Mouse (Mus musculus): Measurements from ENCODE around the gene Abcb10.
A peak's percentile ranks its signal among the peaks of the same experiment; 100 is the strongest.
"Not testable (repeated sequence)": the region's sequence is repeated elsewhere in the genome, so short reads cannot be mapped to it uniquely, and the experiment has no call there.

Gene Abcb10

GRCm38 (mm10) chr8:123982826-123983400 is at the start of gene Abcb10:
Gene Abcb10, minus strand, starts transcription at chr8:123983122.
- ATAC-seq (ENCODE audit: insufficient number of reproducible peaks, low FRiP score, low TSS enrichment) = peak; percentile 71

DNA sequence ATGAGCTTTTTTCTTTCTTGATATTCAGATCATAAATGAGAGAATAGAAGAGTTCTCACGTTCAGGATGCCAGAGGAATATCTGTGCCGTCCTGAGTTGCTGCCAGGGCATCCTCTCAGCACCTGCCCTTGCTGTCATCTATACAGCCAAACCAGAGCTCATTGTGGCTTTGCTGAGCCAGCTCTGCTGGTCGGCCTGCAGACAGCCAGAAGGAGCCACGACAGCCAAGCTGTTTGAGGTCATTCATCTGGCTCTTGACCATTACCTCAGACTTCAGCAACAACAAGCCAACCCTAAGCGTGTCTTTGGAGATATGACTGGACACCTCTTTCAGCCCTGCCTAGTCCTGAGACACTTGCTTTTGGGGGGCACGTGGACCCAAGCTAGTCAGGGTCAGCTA is 44.9 kb upstream of the Abcb10 start:
- ATAC-seq (ENCODE audit: insufficient number of reproducible peaks, low FRiP score, low TSS enrichment) = peak; percentile 82

DNA sequence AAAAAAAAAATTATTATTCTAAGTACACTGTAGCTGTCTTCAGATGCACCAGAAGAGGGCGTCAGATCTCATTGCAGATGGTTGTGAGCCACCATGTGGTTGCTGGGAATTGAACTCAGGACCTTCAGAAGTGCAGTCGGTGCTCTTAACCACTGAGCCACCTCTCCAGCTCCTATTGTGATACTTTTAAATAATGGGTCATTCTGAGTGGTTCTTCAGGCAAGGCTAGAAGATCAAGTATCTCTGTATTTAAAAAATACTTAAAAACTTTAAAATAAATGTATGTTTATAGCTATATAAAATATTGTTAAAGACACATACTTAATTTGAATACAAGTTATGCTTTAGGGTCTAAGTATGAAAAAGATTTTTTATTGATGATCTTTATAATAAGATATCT is 43.3 kb upstream of the Abcb10 start:
- not testable (repeated sequence) for ATAC-seq (ENCODE audit: insufficient number of reproducible peaks, low FRiP score, low TSS enrichment)

GRCm38 (mm10) chr8:124021237-124022227 is 38.6 kb upstream of the Abcb10 start, which contains the start of the genes Taf5l and Urb2:
Gene Taf5l, minus strand, starts transcription at chr8:124021397.
Gene Urb2, plus strand, starts transcription at chr8:124021508.
- ATAC-seq (ENCODE audit: insufficient number of reproducible peaks, low FRiP score, low TSS enrichment) = peak; percentile 90

DNA sequence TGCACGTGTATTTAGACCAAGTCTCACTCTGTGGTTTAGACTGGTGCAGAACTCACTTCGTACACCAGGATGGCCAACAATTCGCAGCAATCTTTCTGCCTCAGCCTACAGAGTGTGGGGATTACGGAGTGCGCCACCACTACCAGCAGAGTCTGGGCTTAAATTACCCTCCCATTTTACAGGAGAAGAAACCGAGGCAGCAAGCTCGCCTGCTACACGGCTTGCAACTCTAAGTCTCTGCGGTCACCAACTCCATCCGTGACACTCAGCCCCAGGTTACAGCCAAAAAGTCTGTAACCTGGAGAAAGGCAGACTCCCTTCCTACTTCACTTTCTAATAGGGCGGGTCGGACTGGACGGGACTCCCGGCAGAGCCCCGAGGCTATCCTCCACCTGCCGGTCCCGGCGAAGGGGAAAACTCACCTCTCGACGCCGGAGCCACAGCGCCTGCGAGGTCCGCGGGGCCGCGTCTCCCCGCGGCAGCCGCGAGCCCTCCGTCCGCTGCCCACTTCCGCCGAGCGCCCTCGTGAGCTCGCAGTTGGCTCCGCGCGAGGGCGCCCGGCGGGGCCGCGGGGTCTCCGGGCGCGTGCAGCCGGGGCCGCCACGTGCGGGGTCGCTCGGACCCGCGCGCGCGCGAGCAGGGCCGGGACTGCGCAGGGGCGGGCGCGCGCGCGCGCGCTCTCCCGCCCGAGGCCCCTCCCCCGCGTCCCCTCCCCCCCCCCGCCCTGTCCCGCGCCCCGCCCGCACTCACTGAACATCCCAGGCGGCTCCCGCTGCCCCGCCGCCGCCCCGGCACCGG is 37.7 kb upstream of the Abcb10 start:
- ATAC-seq (ENCODE audit: insufficient number of reproducible peaks, low FRiP score, low TSS enrichment) = peak; percentile 42; the same call in 1 of the 2 replicates

- ATAC-seq (ENCODE audit: insufficient number of reproducible peaks, low FRiP score, low TSS enrichment) = no peak
Observed at GRCm38 (mm10) chr8:124019782-124020181, 36.9 kb upstream of the Abcb10 start.

DNA sequence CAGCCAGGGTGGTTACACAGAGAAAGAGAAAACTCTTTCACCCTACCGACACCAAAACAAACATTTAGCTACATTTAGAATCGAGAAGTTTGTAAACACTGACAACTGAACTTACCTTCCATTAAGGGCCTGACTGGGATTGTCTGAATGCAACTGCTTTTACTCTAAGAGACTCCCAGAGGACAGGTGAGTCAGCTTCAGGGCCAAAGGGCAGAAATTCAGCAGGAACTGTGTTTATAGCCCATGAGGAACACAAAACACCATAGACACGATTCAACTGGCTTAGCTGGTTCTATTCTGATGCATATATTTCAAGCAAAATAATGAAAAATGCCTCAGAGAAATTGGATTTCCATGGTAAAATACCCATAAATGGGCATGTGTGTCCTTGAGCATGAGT is 31.8 kb upstream of the Abcb10 start:
- no peak for ATAC-seq (ENCODE audit: insufficient number of reproducible peaks, low FRiP score, low TSS enrichment)

- not testable (repeated sequence) for ATAC-seq (ENCODE audit: insufficient number of reproducible peaks, low FRiP score, low TSS enrichment)
Observed at GRCm38 (mm10) chr8:124014299-124014698, 31.4 kb upstream of the Abcb10 start.

- ATAC-seq (ENCODE audit: insufficient number of reproducible peaks, low FRiP score, low TSS enrichment) = no peak
Observed at GRCm38 (mm10) chr8:124011989-124012586, 29.2 kb upstream of the Abcb10 start.

DNA sequence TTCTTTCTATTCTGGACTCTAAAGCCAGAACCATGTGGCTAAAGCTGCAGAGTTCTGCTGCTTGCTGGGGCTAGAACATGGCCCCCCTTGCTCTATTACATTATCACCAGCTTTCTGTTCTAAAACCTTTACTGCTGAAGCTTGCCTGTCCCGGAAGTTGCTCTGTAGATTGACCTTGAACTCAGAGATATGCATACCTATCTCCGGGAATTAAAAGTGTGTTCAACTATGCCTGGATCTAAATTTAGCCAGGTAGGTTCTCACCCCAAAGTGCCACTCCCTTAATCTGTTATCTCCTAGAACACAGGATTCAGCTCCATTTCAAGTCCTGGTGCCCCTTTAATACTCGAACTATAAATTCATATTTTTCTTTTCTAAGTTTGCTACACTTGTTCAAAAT is 28.7 kb upstream of the Abcb10 start:
- no peak for ATAC-seq (ENCODE audit: insufficient number of reproducible peaks, low FRiP score, low TSS enrichment)

- ATAC-seq (ENCODE audit: insufficient number of reproducible peaks, low FRiP score, low TSS enrichment) = no peak
Observed at GRCm38 (mm10) chr8:124007829-124008228, 24.9 kb upstream of the Abcb10 start.

DNA sequence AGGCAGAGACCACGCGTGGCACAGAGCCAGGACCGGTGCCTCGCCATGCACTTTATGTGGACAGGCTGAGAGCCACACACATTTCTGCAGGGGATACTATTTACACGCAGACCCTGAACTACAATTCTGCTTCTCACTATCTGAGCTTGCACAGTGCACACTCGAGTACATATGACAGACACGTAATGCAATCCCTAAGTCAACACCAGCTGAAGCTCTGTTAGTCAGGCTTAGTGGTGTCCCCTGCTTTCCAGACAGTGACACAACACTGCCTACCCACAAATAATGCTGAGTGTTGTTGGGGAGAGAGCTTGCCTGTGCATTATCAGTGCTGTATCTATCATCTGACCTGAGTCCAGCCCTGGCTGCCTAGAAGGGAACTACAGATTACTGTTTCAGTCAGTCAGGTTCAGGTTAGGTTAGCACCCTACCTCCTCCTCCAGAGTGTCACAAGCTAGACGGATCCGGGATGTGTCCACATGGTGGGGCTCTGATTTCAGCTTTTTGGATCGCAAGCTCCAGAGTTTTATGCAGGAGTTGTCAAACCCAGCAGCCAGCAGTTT is 19.7 kb upstream of the Abcb10 start:
- no peak for ATAC-seq (ENCODE audit: insufficient number of reproducible peaks, low FRiP score, low TSS enrichment)

DNA sequence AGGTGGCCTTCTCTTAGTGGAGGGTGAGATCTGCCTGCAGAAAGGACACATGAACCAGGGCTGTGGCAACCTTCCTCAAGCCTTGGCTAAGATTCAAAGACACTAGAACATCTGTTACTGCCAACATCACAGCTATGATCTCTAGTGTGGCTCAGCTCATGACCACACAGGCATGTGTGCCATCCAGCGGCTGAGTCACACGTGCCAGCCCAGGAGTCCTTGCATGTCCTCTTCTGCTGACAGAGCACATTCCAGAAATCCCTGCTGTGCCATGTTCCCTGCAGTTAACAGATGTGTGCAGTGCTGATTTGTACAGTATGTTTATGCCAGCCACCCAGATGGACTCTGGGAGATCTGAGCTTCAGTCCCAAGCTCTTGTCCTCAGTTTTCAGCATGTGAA is 16.6 kb upstream of the Abcb10 start:
- no peak for ATAC-seq (ENCODE audit: insufficient number of reproducible peaks, low FRiP score, low TSS enrichment)

DNA sequence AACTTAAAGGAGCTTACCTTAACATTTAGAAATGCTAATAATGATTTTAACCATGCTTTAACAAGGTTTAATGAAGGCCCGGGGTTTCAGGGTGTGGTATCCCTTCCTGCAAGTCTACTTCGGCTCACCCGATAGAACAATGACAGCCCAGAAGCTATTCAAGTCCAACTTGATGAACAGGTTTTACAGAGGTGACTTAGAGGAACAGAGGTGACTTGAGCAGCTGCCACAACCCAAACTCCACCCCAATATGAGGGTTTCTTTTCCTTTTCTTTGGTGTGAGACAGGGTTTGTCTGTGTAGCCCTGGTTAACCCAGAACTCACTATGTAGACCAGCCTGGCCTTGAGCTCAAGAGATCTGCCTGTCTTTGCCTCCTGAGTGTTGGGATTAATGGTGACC is 11.1 kb upstream of the Abcb10 start:
- no peak for ATAC-seq (ENCODE audit: insufficient number of reproducible peaks, low FRiP score, low TSS enrichment)

DNA sequence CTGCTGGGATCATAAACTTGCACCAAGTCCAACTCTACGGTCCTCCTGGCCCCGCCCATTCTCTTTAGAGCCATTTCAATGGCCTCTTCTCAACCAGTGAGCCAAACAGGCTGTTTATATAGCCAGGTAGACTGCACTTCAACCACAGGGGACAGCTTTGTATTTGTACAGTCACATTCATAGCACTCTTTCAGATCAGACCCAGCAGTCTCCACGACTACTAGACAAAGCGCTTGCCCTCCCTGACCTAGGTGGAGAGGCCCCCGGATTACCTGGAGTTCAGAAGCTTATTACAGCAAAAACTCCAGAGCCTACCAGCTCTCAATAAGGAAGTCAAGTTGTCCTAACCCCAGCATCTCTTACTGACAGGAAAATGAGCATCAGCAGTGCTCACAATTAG is 10.7 kb upstream of the Abcb10 start:
- ATAC-seq (ENCODE audit: insufficient number of reproducible peaks, low FRiP score, low TSS enrichment) = no peak

GRCm38 (mm10) chr8:123992587-123992986 is 9.7 kb upstream of the Abcb10 start:
- no peak for ATAC-seq (ENCODE audit: insufficient number of reproducible peaks, low FRiP score, low TSS enrichment)

DNA sequence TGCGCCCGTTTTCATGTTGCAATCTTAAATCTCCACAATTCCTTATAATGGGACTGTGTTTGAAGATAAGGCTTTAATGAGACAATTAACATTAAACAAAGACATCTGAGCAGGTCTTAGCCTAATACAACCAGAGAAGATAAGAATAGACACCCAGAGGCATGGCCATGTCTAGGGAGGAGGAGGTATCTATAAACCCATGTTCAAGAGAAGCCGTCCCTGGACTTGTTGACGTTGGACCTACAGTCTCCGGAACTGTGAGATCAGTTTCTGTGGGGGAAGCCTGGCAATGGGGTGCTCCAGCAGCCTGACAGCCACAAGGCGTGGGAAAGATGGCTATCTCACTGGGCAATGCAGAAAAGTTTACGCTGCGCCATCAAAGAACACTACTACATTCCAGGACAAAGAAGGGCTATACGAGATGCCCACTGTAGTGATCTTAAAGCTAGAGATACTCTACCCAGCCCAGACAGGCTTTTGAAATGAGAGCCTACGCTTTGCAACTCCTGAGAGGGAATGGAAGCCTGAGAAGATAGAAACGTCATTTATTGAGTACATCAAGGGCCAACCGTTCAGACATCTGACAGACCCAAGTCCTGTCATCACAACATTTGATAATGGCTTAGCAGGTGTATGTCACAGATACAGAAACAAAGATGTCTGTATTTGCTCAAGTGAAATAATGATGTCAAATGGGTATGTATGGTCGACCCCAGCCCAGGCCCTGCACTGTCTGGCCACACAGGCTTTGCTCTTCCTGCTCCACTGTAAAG is 7.5 kb upstream of the Abcb10 start:
- ATAC-seq (ENCODE audit: insufficient number of reproducible peaks, low FRiP score, low TSS enrichment) = no peak

GRCm38 (mm10) chr8:123989128-123989527 is 6.2 kb upstream of the Abcb10 start:
- ATAC-seq (ENCODE audit: insufficient number of reproducible peaks, low FRiP score, low TSS enrichment) = no peak

- ATAC-seq (ENCODE audit: insufficient number of reproducible peaks, low FRiP score, low TSS enrichment) = no peak
Observed at GRCm38 (mm10) chr8:123988605-123989038, 5.7 kb upstream of the Abcb10 start.
